Mouse (Mus musculus) intestine, embryonic 16.5 days (tissue): Measurements from ENCODE around the gene Utp3. TPM values are rescaled to one million over a fixed set of nuclear protein-coding genes. Genes with fewer than 3 reads are reported as not detected.

ENCODE experiments used
- ATAC-seq: fragments of 200-750 bp; cut with Nextera tagmentation; 2 replicates; pipeline ENCODE4 v1.8.0; 2017; ENCODE audit warnings: moderate TSS enrichment, moderate library complexity
- H3K27ac ChIP-seq: fragments of 300-500 bp; sonication (generic); 2 replicates; pipeline ENCODE4 v1.5.1; 2014; ENCODE audit warnings: mild to moderate bottlenecking, low read length
- H3K27me3 ChIP-seq: fragments of 300-500 bp; sonication (generic); replicated peaks from 2 replicates; pipeline ENCODE4 v1.6.1; 2014; ENCODE audit warnings: low read length, control low read depth, mixed read lengths; ENCODE audit not compliant: control insufficient read depth, insufficient read depth
- H3K36me3 ChIP-seq: fragments of 300-500 bp; sonication (generic); 2 replicates; pipeline ENCODE4 v1.6.1; 2014; ENCODE audit warnings: low read length, control low read depth; ENCODE audit not compliant: control insufficient read depth, insufficient read depth
- H3K4me1 ChIP-seq: fragments of 300-500 bp; sonication (generic); 2 replicates; pipeline ENCODE4 v1.6.1; 2014; ENCODE audit warnings: low read length, control low read depth, mixed read lengths; ENCODE audit not compliant: control insufficient read depth, insufficient read depth
- H3K4me2 ChIP-seq: fragments of 300-500 bp; sonication (generic); 2 replicates; pipeline ENCODE4 v1.6.1; 2014; ENCODE audit warnings: low read depth, low read length, control low read depth
- H3K4me3 ChIP-seq: fragments of 300-500 bp; sonication (generic); 2 replicates; pipeline ENCODE4 v1.5.1; 2014; ENCODE audit warnings: mild to moderate bottlenecking, low read length
- H3K9ac ChIP-seq: fragments of 300-500 bp; sonication (generic); 2 replicates; pipeline ENCODE4 v1.6.1; 2014; ENCODE audit warnings: low read depth, low read length
- H3K9me3 ChIP-seq: fragments of 300-500 bp; sonication (generic); 2 replicates; pipeline ENCODE4 v1.6.1; 2016; ENCODE audit warnings: low read length, control low read depth; ENCODE audit not compliant: control insufficient read depth
- WGBS: fragments of 180-500 bp; shearing (Covaris S2); extraction: QIAGEN DNeasy Blood & Tissue Kit; methylation state at CpG from one replicate; pipeline ENCODE4 v1.1.7; 2014; 5-methylcytosine and 5-hydroxymethylcytosine counted together
- polyA plus RNA-seq: library from polyadenylated mRNA; unstranded; fragments of >200 nt; fragmentation: Nextera tagmentation; extraction: Ambion mirVana; gene quantifications from 2 replicates; pipeline ENCODE4 v1.2.1, GENCODE M21; 2015

The Utp3 gene
- polyA plus RNA-seq, 1 experiment from 2014 or later, result 53.3 TPM

DNA sequence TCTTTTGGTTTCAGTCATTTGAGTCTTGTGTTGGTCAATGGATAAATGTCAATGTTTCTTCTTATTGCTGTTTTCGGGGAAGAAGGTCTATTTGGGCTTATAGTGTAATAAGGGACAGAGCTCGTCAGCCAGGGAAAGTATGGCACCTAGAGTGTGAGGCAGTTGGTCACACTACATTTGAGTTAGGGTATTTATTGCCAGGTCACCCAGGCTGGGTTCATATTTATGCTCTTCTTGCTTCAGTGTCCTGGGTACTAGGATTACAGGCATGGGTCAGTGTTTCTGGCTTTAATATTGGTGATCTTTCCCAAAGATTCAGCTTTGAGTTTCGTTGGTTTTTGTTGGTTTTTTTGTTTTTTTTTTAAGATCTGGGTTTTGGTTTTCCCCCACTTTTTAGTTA lies 48.5 kb downstream of the Utp3 start:
- H3K27ac ChIP-seq, result no peak overlapping the region
- no peaks in the 10 kb centered on the region for H3K4me1 ChIP-seq
- ATAC-seq, result no peak
- no peaks in the 10 kb centered on the region for H3K36me3 ChIP-seq
- H3K27me3 ChIP-seq, result no peaks in the 10 kb centered on the region
- no peak overlapping the region for H3K4me2 ChIP-seq
- H3K9me3 ChIP-seq, result no peaks in the 10 kb centered on the region
- H3K4me3 ChIP-seq, result no peak overlapping the region
- H3K9ac ChIP-seq, result no peak overlapping the region
- WGBS, result 84% methylated on average over 3 of the region's 3 CpGs

DNA sequence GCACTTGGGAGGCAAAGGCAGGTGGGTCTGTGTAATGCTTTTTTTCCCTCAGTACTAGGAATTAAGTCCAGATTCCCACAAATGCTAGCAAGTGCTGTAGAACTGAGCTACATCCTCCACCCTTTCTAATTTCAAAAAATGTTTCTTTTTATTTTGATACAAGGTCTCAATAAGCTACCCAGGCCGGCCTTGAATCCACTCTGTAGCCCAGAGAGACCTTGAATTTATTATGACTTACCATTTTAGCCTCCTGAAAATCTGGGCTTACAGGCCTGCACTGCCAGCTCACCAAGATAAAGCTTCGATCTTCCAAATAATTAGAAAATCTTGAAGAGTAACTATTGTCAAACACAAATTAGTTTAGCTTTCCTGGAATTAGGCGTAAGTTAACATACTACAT lies 49.8 kb downstream of the Utp3 start:
- H3K9ac ChIP-seq, result no peak overlapping the region
- no peak for ATAC-seq
- H3K9me3 ChIP-seq, result no peaks in the 10 kb centered on the region
- no peaks in the 10 kb centered on the region for H3K27me3 ChIP-seq
- no peaks in the 10 kb centered on the region for H3K4me1 ChIP-seq
- no peaks in the 10 kb centered on the region for H3K36me3 ChIP-seq
- 91% methylated on average over 3 of the region's 3 CpGs for WGBS
- no peak overlapping the region for H3K4me2 ChIP-seq
- H3K4me3 ChIP-seq, result no peak overlapping the region
- no peak overlapping the region for H3K27ac ChIP-seq

DNA sequence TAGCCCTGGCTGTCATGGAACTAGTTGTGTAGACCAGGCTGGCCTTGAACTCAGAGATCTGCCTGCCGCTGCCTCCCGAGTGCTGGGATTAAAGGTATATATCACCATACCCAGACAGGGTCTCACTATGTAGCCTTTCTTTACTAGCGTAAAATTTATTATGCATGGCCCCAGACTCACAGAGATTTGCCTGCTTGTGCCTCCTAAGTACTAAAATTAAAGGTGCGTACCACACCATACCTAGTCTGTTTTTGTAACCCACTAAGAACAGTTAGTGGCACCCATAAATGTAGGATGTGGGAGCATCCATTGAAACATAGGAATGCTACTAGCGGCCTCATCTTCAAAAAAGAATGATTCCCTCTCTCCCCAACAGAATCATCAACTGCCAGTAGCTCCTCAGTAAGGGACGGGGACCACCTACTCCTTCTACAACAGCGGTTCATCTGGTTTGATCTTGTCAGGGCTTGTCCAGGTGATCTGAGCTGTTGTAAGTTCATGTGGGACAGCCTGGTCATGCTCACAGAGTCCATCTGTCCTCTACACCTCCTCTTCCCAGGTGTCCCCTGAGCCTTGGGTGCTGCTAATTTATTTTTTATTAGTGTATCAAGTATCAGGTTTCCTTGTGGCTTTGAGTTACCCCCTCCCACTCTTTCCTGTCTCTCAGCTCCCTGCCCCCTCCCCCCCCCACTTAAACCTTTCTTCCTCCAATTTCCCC lies 50.5 kb downstream of the Utp3 start:
- WGBS, result 94% methylated on average over 7 of the region's 7 CpGs
- no peak for ATAC-seq
- Histone ChIP-seq H3K4me2 (no peak overlapping the region), H3K9me3 (no peaks in the 10 kb centered on the region), H3K27ac (no peak overlapping the region), H3K36me3 (no peaks in the 10 kb centered on the region), H3K4me1 (no peaks in the 10 kb centered on the region), H3K27me3 (no peaks in the 10 kb centered on the region), H3K9ac (no peak overlapping the region), H3K4me3 (no peak overlapping the region)

Other genes starting within 250 kb of the Utp3 start
- not detected in 2 replicates for gene Prol1, start 237.2 kb upstream of the Utp3 start, polyA plus RNA-seq
- gene Amtn, start 178.4 kb upstream of the Utp3 start, polyA plus RNA-seq, result not detected in 2 replicates
- not detected in 2 replicates for gene Ambn, start 98.5 kb upstream of the Utp3 start, polyA plus RNA-seq
- not detected in 2 replicates for gene Enam, start 66.5 kb upstream of the Utp3 start, polyA plus RNA-seq
- gene Jchain, start 26.6 kb upstream of the Utp3 start, polyA plus RNA-seq, result 0.10 and 0.22 TPM in 2 replicates
- 14.3 and 14.4 TPM in 2 replicates for gene Rufy3, start 10.6 kb downstream of the Utp3 start, polyA plus RNA-seq
- gene Grsf1, start 121.7 kb downstream of the Utp3 start, polyA plus RNA-seq, result 11.7 and 23.9 TPM in 2 replicates
- gene Mob1b, start 166.4 kb downstream of the Utp3 start, polyA plus RNA-seq, result 8.7 and 10.3 TPM in 2 replicates
- gene Dck, start 210.5 kb downstream of the Utp3 start, polyA plus RNA-seq, result 29.6 and 32.7 TPM in 2 replicates